Mouse (Mus musculus) monocyte, adult 5-6 weeks (primary cell): Measurements from ENCODE around the gene Gsdma3. TPM values are rescaled to one million over a fixed set of nuclear protein-coding genes. Genes with fewer than 3 reads are reported as not detected.
A peak's percentile ranks its signal among the peaks of the same experiment; 100 is the strongest.

ENCODE experiments used
- ATAC-seq: fragments of 153-309, 156-312 bp; replicated peaks from 2 replicates; pipeline ENCODE4 v1.8.0; 2017; ENCODE audit warnings: mild to moderate bottlenecking; ENCODE audit not compliant: low TSS enrichment, insufficient number of reproducible peaks, severe bottlenecking, poor library complexity, low FRiP score
- total RNA-seq: library from RNA; stranded (forward); fragments of 200-1000, 200-491, 200-594 nt; gene quantifications from 3 replicates; pipeline ENCODE4 v1.2.3, GENCODE M21; 2017

Gsdma3 gene
- not detected in 3 replicates for total RNA-seq

DNA sequence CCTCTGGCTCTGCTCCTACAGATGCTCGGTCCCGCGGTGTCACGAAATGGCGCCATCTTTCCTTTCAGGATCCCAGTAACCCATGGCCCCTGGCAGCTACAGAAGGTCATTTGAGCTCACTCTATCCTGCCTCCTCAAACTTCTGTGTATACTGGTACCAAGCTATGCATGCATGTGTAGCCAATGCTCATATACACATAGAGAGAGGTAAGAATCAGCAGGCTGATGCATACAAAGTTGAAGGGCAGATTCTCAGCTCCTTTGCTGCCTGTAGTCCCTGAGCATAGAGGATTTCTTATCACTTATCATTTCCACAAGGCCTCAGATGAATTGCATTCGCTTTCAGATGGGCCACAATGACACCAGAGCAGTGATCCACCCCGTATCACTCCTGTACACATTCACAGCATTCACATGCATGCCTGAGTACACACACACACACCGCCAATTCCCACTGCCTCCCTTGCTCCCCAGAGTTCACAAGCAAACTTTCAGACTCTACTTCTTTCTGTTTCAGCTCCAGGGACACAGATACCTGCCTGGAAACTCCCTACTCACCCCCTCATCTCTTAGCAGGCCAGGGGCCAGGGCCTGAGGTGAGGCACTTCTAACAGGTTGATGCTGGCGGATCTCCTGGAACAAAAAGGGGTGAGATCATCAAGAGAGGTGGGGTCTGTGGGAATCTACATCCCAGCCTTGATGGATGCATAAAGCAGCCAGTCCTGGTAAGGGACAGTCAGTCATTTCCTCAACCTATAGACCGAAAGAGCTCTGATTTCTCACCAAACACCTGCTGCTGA lies at the start of gene Gsdma3, which contains the start of gene Gm12355:
TSS of gene Gsdma3 (plus strand) at position 750 of the 800 bp plus-strand sequence.
TSS of gene Gm12355 (minus strand) at position 51 of the 800 bp plus-strand sequence.
- no peak for ATAC-seq

DNA sequence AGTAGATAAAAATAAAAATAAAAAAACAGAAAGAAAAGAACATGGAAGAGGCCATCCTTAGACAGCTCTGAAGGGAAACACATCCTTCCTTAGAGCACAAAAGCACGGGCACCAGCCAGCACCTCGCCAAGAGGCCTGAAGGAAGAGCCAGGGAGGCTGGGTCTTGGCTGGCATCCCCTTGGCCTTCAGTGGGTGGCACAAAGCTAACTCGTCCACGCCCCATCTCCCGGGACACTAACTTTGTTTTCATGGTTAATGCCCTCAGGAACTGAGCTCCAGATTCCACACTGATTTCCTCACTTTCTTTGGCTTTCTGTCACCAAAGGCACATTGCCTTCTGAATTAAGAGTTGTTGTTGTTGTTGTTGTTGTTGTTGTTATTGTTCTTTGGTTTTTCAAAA lies 48.4 kb upstream of the Gsdma3 start:
- ATAC-seq: no peak

DNA sequence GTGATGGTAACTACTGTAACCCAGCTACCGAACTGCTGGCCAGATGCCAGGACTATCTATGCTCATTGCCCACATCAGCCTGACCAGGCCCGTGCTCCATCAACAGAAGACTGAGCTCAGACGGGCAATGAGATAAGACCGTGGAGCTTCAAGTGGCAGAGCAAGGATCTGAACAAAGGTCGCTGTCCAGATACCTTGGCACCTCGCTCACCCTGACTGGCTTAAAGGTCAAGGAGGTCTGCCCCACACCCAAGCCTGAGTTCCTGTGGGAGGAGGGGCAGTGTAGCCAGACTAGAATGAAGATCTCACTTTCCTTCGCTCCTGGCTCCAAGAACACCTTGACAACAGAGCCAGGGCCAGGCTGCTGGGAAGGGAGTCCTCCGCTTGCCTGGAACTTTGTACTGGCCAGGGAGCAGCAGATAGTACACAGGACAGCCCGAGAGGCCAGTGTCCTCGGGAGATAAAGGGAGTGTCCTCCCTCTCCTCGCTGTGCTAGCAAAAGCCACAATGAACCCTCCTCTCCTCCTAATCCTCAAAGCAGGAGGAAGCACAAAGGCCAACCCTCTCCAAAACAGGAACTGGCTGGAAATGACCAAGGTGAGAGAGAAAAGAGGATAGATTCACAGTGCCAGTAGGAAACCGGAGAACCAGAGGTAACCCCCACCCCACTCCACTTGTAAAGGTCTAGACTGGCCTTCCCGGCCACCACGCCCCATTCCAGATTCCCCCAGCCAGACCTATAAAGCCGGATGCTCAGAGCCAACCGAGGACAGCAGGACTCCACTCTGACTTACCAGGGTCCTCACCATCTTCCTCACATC lies 45.6 kb upstream of the Gsdma3 start:
- ATAC-seq: no peak

DNA sequence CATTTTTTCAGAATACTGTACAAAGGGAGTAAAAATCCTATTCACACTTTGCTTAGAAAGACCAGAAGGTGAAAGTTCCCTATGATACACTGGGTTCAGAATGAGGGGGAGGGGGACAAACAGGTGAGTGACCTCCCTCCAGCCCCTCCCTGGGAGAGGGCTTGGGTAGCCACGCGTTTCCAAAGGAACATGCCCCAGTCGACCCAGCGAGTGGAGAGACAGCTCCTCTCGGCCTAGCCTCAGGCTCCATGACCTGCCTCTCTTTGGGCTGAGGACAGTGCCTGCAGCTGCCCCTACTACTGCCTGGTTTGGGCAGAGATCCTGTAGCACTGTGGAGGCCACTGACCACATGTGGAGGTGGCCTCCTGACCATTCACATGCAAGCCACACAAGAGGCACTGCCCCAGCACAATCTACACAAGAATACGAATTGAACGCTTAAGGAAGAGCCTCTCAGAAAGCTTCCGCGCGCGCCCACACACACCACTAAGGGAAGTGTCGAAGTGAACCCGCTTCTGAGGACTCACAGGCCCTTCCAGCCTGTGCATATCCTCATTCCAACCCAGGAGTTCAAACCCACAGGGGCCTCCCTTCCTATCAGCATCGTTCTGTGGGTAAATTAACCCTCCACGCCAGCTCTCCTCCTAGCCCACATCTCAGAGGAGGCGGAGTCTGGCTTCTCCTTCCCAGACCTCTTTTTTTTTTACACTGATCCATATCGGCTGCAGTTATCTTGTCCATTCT lies 44.7 kb upstream of the Gsdma3 start:
- no peak for ATAC-seq

DNA sequence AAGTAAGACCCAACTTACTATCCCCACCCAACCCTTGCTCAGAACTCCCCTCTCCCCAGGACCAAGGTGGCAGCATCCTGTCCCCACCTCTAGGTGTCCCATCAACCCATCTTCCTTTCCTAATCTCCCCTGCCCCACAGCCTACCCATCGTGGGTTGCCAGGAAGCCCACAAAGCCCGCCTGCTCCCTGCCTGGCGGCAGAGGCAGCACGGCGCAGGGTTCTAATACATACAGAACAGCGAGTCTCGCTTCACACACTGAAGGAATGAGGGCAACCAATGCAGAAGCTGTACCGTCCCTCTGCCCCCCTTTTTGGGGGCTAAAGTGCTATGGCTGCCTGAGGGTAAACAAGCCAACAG lies 44.2 kb upstream of the Gsdma3 start:
- no peak for ATAC-seq

DNA sequence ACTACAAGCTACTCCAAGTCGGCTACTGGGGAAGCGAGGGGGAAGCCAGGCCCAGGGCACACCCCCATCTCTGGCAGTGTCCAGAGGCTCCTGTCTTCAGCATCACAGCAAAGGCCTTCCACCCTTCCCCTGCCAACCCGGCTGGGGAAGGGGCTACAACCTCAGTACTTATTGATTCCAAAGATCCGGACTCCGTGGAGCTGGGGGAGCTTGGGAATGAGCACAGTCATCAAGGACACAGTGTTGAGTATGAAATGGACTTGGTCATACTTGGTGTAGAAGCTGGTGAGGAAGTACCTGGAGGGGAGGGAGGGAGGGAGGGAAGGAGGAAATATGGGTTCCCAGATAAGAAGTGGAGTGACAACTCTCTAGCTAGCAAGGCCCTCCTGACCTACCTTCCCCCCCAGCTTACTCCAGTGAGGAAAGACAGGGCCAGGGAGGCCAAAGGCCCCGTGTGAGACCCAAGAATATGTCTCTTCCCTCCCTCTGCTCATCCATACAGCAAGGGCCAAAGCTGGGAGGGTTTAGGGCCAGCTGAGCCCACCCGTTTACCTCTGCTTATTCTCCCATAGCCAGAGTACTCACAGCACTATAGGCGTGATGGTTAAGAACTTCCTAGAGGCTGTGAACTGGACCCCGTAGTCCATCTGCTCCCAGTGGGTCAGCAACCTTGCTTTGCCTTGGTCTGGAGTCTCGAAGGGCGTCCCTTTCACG lies 43.5 kb upstream of the Gsdma3 start:
- ATAC-seq: no peak

DNA sequence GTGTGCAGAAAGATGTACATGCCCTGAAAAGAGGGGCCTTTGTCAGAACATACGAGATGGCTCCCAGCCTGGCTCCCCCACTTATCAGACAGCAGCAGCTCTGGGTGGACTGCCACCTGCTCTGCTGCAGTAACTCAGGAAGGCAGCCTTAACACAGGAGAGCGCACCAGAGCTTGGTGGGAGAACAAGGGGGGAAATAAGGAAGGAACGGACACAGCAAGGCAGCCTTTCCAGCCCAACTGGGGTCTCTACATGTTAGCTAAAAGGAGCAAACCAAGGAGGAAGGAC lies 43.0 kb upstream of the Gsdma3 start:
- ATAC-seq: no peak

DNA sequence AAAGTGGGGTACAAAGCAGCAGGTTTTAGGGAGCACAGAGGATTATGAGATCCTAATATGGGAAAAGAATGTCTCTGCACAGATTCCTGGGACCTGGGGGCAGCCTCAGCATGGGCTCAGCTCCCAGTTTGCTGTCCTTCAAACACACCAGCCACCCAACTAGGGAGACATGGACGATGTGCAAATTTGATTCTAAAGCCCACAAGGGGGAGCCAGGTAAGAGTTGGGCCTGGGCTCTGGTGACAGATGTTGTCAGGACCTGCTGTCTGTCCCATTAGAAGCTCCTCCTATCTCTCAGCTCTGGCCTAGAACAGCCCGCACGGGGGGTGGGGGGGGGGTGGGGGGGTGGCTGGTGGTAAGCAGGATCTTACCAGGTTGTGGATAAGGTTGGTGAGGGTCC lies 42.6 kb upstream of the Gsdma3 start:
- ATAC-seq: no peak

DNA sequence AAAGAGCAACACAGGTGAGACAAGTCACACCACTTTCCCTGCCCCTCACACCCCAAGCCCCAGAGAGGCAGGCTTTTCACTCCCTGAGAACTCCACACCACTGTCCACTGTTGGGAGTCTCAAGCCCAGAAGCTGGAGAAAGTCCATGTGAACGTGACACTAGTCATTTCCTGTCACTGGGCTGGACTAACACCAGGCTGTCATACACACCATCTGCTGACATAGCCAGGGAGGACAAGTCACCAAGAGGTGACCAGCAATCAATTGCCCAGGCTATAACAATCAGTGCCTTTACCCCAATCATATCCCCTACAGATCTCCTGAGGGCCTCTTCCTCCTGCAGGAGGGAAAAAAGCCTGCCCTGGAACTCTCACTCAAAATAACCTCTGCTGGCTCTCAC lies 42.0 kb upstream of the Gsdma3 start:
- no peak for ATAC-seq

DNA sequence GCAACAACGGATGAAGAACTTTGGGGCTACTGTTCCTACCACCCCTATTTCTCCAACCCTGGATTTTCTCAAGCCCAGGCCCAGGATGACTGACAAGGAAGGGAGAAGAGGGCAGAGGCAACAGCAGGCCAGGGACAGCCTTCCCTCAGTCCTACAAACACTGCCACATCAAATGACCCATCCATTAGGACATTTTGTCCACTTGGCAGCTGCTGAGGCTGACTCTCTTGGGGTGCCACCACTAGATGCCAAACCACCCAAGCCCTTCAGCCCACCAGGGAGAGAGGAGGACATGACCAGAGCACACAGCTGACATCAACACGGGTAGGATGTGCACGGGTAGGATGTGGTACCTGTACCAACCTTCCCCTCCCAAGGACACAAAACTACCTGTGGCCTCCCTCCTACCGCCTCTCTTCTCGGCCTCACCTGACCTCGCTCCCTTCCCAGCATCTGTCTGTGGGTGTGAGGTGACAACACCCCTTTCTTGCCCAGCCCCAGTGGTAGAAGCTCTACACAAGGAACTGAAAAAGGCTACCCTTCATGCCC lies 41.5 kb upstream of the Gsdma3 start:
- no peak for ATAC-seq

DNA sequence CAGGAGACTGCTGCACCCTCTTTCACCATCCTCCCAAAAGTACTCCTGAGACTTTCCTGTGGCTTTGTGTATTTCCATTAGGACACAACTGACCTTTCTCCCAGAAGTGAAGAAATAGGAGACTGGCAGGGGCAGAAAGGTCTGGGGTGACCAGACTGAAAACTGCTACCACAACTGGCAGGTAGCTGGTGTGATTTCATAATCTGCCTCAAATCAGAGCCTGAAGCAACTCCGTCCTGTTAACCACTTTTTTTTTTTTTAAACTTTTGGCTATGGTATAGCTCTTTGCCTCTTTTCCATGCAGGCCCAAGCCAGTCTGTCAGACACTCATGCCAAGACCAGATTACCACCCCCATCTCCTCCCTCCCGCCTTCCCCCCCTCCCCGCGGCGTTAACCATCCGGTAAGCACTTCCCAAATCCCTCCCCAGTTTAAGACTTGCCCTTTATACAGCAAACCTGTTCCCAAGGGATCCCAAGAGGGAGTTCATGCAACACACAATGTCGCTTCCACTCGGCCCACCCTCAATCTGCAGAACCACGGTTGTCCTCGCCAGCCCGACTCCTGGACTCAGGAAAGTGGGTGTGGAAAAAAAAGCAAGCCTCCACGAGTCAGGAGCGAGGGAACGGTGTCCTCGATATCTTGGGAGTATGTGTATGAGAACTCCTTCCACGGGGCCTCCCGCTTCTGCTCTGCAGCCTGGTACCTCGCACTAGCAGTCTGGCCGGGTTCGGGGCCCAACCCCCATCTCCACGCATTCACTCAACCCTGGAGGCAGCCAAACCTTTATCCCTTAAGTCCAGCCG lies 39.9 kb upstream of the Gsdma3 start:
- no peak for ATAC-seq

DNA sequence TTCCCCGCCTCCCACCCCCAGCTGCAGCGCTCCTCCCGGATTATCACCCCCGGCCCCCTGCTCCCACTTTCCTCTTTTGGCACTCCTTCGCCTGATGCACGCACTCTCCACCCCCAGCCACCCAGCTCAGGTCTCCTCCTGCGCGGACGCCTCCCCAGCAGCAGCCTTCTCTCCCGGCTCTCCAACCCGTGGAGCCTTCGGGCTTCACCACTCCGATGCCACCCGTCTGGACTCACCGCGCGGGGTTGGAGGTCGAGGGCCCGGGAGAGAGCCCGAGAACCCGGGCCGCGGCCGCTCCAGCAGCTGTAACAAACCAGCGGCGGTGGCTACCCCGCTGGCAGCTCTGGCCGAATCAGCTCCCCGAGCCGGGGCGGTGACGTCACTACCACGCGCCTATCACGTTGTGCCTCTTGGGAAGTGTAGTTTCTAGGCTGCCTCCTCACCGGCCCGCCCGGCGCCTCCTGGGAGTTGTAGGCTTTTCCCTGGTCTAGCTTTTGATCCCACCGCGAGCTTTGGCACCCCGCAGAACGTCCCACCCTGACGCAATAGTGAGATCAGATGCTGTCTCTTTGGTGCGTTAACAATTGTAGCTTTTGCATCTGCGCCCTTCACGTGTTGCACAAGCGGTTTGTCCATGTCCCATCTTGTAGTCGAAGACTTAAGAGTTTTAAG lies 39.1 kb upstream of the Gsdma3 start, which contains the start of gene Ormdl3:
TSS of gene Ormdl3 (minus strand) at position 477 of the 672 bp plus-strand sequence.
- ATAC-seq: peak; percentile 94

DNA sequence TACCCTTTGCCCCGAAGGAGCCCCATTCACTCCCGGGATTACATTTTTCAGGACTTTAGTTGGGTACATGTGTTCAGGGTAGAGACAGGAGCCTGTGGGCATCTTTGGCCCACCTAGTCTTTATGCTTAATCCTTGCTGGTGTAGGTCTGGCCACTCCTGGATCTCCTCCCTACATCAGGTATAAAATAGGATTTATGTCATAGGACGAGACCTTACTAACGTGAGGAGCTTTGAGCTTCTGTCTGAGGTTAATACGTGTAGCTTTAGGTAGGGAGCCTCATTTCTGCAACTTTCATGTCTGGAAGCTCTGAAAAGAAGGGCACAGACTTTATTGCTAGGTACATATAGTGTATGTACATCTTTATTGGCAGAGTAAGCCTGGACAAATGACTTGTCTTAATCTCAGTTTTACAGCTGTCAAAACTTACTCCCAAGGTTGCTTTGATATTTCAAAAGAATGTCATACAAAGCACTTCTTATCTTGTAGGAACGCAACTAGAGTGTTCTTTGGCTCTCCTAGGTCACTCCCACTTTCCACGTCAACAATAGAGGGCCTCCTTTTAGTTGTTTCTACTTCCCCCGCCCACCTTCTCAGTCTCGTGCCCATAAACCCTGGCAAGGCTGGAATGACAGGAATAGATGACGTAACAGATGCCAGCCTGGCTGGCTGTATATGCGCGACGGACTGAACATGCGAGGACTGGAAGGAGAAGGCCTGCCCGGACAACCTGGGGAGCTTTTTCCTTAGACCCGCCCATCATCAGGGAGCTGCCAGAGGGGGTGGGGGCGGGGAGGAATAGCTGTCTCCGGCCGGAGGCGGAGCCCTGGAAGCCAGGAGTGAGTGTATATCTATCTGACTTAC lies 38.2 kb upstream of the Gsdma3 start:
- peak; percentile 55; the same call in 1 of the 2 replicates for ATAC-seq

DNA sequence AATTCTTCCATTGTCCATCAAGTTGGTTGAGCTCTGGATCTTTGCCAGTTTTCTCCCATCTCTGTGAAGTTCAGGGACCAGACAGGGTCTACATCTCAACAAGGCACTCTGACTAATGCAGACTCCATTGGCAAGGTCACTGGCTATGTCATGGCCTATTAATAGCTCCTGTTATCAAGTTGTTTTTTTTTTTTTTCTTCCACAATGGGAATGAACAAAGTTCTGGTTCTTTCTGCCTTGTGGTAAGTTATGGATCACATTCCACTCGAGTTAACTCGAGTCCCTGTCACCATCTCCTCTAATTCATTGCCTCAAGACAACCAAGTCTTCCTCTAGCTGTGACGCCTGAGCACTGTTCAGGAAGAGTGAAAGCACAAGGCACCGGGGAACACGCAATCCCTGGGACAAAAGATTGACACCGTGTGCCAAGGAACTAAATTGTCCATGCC lies 37.3 kb upstream of the Gsdma3 start:
- no peak for ATAC-seq

DNA sequence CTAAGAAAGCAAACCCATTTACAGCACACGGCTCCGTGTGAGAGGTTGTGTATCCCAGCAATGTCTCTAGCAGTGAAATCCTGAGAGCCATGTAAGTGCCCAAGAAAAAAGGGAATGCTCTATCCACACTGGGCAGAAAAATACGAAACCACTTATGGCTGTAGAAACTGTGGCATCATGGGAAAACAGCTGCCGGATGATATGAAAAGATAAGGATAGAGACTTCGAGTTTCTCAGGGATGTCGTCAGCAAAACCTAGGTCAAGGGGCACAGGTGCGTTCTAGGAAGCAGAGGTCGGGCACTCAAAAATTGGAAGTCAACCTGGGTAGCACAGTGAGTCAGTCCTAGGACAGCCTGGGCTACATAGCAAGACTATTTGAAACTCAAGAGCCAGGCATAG lies 36.9 kb upstream of the Gsdma3 start:
- no peak for ATAC-seq
